Mouse (Mus musculus) heart, adult 2 months (tissue): Measurements from ENCODE around the gene B430306N03Rik.

Source experiments
- CTCF ChIP-seq: fragments of 200-600 bp; IDR thresholded peaks from 2 replicates; pipeline ENCODE4 v1.8.1; 2022; ENCODE audit warnings: antibody characterized with exemption, mild to moderate bottlenecking, moderate library complexity
- POLR2A ChIP-seq: fragments of 200-500 bp; IDR thresholded peaks from 2 replicates; pipeline ENCODE4 v1.6.1; 2011; ENCODE audit warnings: mild to moderate bottlenecking, low read depth, low read length, control low read depth; ENCODE audit not compliant: insufficient read depth

DNA sequence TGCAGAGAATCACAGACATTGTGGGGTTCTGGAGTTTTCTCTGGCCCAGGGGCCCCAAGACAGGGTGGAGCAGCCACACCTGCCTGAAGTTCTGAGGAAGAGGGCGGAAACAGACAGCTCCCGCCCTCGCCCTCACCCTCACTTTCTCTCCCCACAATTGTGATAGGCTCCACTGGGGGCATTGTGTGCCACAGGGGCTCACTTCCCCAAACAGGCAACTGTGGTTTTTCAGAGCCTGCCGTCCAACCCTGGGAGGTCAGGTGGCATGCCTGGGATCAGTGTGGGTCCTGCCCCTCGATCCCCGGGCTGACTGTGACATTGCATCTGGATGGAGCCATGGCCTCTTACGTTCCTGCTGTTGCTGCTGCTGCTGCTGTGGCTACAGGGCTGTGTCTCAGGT, 15.7 kb upstream of the B430306N03Rik start:
- TF ChIP-seq CTCF (no peak), POLR2A (no peak)
